Mouse (Mus musculus): ENCODE results near the gene Slpi. TPM values are rescaled to one million over a fixed set of nuclear protein-coding genes. Genes with fewer than 3 reads are reported as not detected.

The Slpi gene
- polyA plus RNA-seq, 1 experiment from 2014 or later, result 0.66 TPM

DNA sequence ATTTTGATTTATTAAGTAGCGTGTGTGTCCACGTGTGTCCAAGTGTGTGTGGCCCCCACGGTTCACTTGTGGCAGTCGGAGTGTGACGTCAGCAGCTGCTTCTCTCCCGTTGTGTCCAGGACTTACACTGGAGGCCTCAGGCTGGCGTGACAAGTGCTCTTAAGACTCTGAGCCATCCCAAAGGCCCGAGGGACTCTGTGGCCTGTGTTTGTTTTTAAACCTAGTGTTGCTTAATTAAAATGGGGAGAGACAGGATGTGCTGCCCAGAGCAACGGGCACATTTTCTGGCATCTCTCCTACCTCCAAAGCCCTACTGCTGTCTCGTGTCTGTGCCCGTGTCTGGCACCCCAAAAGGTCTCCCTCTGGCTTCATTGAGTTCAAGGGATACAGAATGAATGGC, 34.6 kb upstream of the Slpi start:
- 80% methylated on average over 11 of the region's 11 CpGs for WGBS
- no peak overlapping the region for H3K4me3 ChIP-seq (ENCODE audit: low read length)
- ATAC-seq, result no peak

DNA sequence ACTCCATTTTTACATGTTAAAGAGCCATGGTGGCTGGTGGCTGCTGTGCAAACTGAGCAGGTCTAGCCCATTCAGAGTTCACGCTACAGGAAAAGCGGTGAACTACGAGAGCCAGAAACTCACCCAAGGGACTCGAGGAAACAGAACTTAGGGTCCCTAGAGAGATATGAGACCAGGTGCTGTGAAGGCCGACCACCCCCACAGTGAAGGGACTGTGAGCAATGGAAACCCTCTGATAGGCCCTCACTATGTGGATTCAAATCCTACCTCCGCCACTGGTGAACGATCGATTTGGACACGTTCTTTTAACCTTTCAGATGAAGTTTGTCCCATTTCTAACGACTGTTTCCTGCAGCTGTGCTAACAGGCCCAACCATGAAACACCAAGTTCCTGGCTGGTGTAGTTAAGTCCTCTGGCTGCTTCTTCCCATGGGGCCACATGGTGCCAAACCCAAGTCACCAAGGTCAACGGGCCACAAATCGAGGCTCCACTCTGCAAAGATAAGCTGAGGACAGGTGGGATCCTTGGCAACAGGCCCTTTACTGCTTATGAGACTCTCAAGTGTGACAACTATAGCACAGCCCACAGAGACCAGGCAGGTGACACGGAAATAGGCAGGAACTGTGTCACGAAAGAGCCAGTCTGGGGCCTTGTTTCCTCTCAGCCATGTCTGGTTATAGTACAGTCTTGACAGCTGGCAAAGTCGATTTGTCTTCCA, 33.9 kb upstream of the Slpi start:
- no peaks in the 10 kb centered on the region for H3K4me1 ChIP-seq (ENCODE audit: control insufficient read depth, insufficient read depth, low read depth, low read length)
- WGBS, result 93% methylated on average over 15 of the region's 15 CpGs
- no peaks in the 10 kb centered on the region for H3K9me3 ChIP-seq (ENCODE audit: control insufficient read depth, low read length)
- H3K4me2 ChIP-seq (ENCODE audit: low read length), result no peak overlapping the region
- no peak overlapping the region for H3K27ac ChIP-seq (ENCODE audit: low read depth, low read length)
- no peak overlapping the region for H3K9ac ChIP-seq (ENCODE audit: low read depth, low read length)
- no peaks in the 10 kb centered on the region for H3K27me3 ChIP-seq (replicated peaks; ENCODE audit: control insufficient read depth, insufficient read depth, low read length)
- H3K4me3 ChIP-seq (ENCODE audit: low read length), result no peak overlapping the region
- H3K36me3 ChIP-seq (ENCODE audit: control insufficient read depth, insufficient read depth, low read length), result no peaks in the 10 kb centered on the region
- no peak for ATAC-seq

More for the DNA sequence above, 34.6 kb upstream of the Slpi start:
- no peaks in the 10 kb centered on the region for H3K36me3 ChIP-seq (ENCODE audit: control insufficient read depth, insufficient read depth, low read length)
- H3K27ac ChIP-seq (ENCODE audit: low read depth, low read length), result no peak overlapping the region
- no peaks in the 10 kb centered on the region for H3K27me3 ChIP-seq (replicated peaks; ENCODE audit: control insufficient read depth, insufficient read depth, low read length)
- H3K9me3 ChIP-seq (ENCODE audit: control insufficient read depth, low read length), result no peaks in the 10 kb centered on the region
- H3K9ac ChIP-seq (ENCODE audit: low read depth, low read length), result no peak overlapping the region
- no peak overlapping the region for H3K4me2 ChIP-seq (ENCODE audit: low read length)
- H3K4me1 ChIP-seq (ENCODE audit: control insufficient read depth, insufficient read depth, low read depth, low read length), result no peaks in the 10 kb centered on the region

DNA sequence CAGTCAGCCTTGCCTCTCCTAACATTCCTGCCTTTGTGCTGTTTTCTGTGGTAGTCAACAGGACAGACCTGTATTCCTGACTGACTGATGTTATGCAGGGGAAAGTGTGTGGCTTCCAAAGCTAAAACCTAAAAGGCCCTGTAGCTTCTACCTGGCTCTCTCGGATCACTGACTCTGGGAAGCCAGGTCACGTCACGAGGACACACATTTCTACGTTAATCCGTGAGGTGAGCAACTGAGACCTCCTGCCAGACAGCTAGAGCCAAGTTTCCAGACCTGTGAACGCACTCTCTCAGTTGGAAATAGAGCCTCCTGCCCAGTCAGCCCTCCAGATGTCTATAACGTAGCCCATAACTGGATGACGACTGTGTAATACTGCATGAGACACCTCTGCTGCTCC, 33.1 kb upstream of the Slpi start:
- Histone ChIP-seq H3K27me3 (replicated peaks; ENCODE audit: control insufficient read depth, insufficient read depth, low read length) (no peaks in the 10 kb centered on the region), H3K4me3 (ENCODE audit: low read length) (no peak overlapping the region), H3K4me2 (ENCODE audit: low read length) (no peak overlapping the region), H3K9me3 (ENCODE audit: control insufficient read depth, low read length) (no peaks in the 10 kb centered on the region), H3K9ac (ENCODE audit: low read depth, low read length) (no peak overlapping the region), H3K36me3 (ENCODE audit: control insufficient read depth, insufficient read depth, low read length) (no peaks in the 10 kb centered on the region), H3K4me1 (ENCODE audit: control insufficient read depth, insufficient read depth, low read depth, low read length) (no peaks in the 10 kb centered on the region), H3K27ac (ENCODE audit: low read depth, low read length) (no peak overlapping the region)
- ATAC-seq, result no peak
- 85% methylated on average over 8 of the region's 8 CpGs for WGBS

DNA sequence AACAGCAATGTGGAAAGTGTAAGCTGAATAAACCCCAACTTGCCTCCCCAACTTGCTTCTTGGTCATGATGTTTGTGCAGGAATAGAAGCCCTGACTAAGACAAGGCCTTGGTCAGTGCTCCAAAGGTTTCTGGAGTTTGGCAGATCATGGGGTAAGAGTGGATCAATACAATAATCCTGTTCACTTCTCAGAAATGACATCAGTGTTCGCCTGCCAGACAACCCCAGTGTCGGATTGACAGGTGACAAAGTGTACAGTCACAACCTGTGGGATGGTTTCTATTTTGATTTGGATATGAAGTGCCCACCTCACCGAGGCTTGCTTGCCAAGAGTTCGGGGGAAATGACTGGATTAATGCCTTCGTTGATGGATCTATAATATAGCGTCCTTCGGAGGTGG, 32.4 kb upstream of the Slpi start:
- H3K27ac ChIP-seq (ENCODE audit: low read depth, low read length), result no peak overlapping the region
- no peaks in the 10 kb centered on the region for H3K4me1 ChIP-seq (ENCODE audit: control insufficient read depth, insufficient read depth, low read depth, low read length)
- H3K36me3 ChIP-seq (ENCODE audit: control insufficient read depth, insufficient read depth, low read length), result no peaks in the 10 kb centered on the region
- no peaks in the 10 kb centered on the region for H3K9me3 ChIP-seq (ENCODE audit: control insufficient read depth, low read length)
- H3K4me2 ChIP-seq (ENCODE audit: low read length), result no peak overlapping the region
- no peaks in the 10 kb centered on the region for H3K27me3 ChIP-seq (replicated peaks; ENCODE audit: control insufficient read depth, insufficient read depth, low read length)
- no peak overlapping the region for H3K9ac ChIP-seq (ENCODE audit: low read depth, low read length)
- WGBS, result 92% methylated on average over 7 of the region's 7 CpGs
- H3K4me3 ChIP-seq (ENCODE audit: low read length), result no peak overlapping the region
- ATAC-seq, result no peak

DNA sequence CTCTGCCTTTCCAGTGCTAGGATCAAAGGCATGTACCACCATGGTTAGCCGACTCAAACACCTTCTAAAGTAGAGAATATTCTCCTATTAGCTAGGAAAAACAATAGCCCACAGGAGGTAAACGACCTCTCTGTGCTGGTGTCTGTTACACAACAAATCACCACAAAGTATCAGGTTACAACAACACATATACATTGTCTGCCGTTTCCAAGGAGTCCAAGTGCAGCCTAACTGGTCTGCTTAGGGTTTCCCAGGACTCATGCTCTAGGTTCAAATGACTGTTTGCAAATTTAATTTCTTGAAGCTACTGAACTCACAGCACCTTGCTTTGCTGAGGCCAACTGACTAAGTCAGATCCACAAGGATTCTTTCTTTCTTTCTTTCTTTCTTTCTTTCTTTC, 30.6 kb upstream of the Slpi start:
- Histone ChIP-seq H3K4me2 (ENCODE audit: low read length) (no peak overlapping the region), H3K27me3 (replicated peaks; ENCODE audit: control insufficient read depth, insufficient read depth, low read length) (no peaks in the 10 kb centered on the region), H3K36me3 (ENCODE audit: control insufficient read depth, insufficient read depth, low read length) (no peaks in the 10 kb centered on the region), H3K9me3 (ENCODE audit: control insufficient read depth, low read length) (no peaks in the 10 kb centered on the region), H3K9ac (ENCODE audit: low read depth, low read length) (no peak overlapping the region), H3K4me1 (ENCODE audit: control insufficient read depth, insufficient read depth, low read depth, low read length) (no peaks in the 10 kb centered on the region), H3K4me3 (ENCODE audit: low read length) (no peak overlapping the region), H3K27ac (ENCODE audit: low read depth, low read length) (no peak overlapping the region)
- 5% methylated on average over 3 of the region's 3 CpGs for WGBS
- no peak for ATAC-seq

DNA sequence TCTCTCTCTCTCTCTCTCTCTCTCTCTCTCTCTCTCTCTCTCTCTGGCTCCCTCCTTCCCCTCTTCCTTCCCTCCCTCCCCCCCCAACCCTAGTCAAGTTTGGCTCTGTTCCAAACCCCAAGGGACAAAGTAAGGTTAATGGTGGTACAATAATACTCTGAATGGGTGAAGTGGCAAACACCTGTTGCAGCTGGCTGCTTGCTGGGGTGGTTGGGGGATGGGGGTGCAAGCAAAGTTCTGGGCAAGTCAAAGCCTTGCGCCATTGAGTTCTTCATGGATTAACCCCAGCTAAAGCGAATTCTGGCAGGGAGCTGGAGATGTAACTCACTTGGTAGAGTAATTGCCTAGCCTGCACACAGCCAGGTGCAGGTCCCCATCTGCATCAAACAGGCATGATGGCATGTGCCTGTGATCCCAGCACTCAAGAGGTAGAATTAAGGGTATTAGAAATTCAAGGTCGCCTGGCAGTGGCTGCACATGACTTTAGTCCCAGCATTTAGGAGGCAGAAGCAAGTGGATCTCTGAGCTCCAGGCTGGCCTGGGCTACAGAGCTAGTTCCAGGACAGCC, 29.5 kb upstream of the Slpi start:
- Histone ChIP-seq H3K36me3 (ENCODE audit: control insufficient read depth, insufficient read depth, low read length) (no peaks in the 10 kb centered on the region), H3K4me2 (ENCODE audit: low read length) (no peak overlapping the region), H3K27me3 (replicated peaks; ENCODE audit: control insufficient read depth, insufficient read depth, low read length) (0 out of 2 replicates have a peak, but pooled peaks cover 2% of the 10 kb centered on the region), H3K4me3 (ENCODE audit: low read length) (no peak overlapping the region), H3K9ac (ENCODE audit: low read depth, low read length) (no peak overlapping the region), H3K9me3 (ENCODE audit: control insufficient read depth, low read length) (no peaks in the 10 kb centered on the region), H3K27ac (ENCODE audit: low read depth, low read length) (no peak overlapping the region), H3K4me1 (ENCODE audit: control insufficient read depth, insufficient read depth, low read depth, low read length) (no peaks in the 10 kb centered on the region)
- 35% methylated on average over 3 of the region's 3 CpGs for WGBS
- ATAC-seq, result no peak

DNA sequence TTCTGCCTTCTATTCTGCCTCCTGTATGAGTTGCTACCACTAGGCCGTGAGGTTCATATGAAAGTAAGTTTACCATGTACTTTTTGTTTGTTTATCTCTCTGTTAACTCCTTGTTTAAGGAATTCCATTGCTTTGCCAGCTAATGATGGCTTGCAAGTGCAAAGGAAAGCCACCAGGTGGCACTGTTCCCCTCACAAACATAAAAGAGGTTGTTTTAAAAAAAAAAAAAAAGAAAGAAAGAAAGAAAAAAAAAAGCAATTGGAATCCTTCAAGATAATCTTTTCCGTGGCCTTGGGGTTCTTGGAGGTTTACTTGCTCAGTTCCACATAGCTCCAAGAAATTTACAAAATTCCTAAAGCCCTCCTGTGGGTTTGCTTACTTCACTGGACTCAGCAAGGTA, 28.3 kb upstream of the Slpi start:
- no peak overlapping the region for H3K4me3 ChIP-seq (ENCODE audit: low read length)
- H3K4me2 ChIP-seq (ENCODE audit: low read length), result no peak overlapping the region
- H3K9ac ChIP-seq (ENCODE audit: low read depth, low read length), result no peak overlapping the region
- no peaks in the 10 kb centered on the region for H3K4me1 ChIP-seq (ENCODE audit: control insufficient read depth, insufficient read depth, low read depth, low read length)
- H3K36me3 ChIP-seq (ENCODE audit: control insufficient read depth, insufficient read depth, low read length), result no peaks in the 10 kb centered on the region
- H3K27ac ChIP-seq (ENCODE audit: low read depth, low read length), result no peak overlapping the region
- no peaks in the 10 kb centered on the region for H3K9me3 ChIP-seq (ENCODE audit: control insufficient read depth, low read length)
- WGBS, result 3% methylated on average over 2 of the region's 2 CpGs
- 0 out of 2 replicates have a peak, but pooled peaks cover 2% of the 10 kb centered on the region for H3K27me3 ChIP-seq (replicated peaks; ENCODE audit: control insufficient read depth, insufficient read depth, low read length)
- ATAC-seq, result no peak

DNA sequence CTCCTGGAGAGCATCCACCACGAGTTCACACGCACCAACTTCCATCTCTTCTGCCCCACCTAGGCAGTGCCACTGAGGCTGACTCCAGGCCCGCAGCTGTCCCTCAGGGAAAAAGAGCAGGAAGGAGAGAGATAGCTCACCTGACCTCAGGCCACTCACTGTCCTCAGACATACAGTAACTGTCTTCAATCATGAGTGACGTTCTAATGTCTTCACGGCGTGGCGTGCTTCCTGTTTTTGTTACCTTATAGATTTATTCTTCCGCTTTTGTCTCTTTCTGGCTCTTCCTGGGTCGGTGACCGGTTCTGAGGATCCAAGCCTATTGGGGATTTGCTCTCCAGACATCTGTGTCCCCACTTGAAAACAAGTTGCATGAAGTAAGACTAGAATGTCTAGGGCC, 25.7 kb upstream of the Slpi start:
- WGBS, result 71% methylated on average over 10 of the region's 10 CpGs
- H3K36me3 ChIP-seq (ENCODE audit: control insufficient read depth, insufficient read depth, low read length), result no peaks in the 10 kb centered on the region
- peak overlapping the region; percentile 26 for H3K4me3 ChIP-seq (ENCODE audit: low read length)
- no peak for ATAC-seq
- H3K9ac ChIP-seq (ENCODE audit: low read depth, low read length), result peak overlapping the region; percentile 39; the same call in 1 of the 2 replicates
- H3K9me3 ChIP-seq (ENCODE audit: control insufficient read depth, low read length), result no peaks in the 10 kb centered on the region
- peak overlapping the region; percentile 45 for H3K4me2 ChIP-seq (ENCODE audit: low read length)
- no peaks in the 10 kb centered on the region for H3K4me1 ChIP-seq (ENCODE audit: control insufficient read depth, insufficient read depth, low read depth, low read length)
- H3K27ac ChIP-seq (ENCODE audit: low read depth, low read length), result no peak overlapping the region
- peaks cover 12% of the 10 kb centered on the region for H3K27me3 ChIP-seq (replicated peaks; ENCODE audit: control insufficient read depth, insufficient read depth, low read length)

DNA sequence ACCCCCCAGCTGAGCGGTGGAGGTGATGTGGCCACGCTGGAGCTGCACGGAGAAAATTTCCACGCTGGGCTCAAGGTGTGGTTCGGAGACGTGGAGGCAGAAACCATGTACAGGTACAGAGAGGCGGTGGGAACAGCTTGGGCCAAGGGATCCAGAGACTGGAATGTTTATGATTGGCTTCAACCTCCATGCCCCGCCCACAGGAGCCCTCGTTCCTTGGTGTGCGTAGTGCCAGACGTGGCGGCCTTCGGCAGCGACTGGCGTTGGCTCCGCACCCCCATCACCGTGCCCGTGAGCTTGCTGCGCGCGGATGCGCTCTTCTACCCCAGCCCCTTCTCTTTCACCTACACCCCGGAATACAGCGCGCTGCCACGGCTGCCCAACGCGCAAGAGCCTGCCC, 25.3 kb upstream of the Slpi start:
- Histone ChIP-seq H3K9me3 (ENCODE audit: control insufficient read depth, low read length) (no peaks in the 10 kb centered on the region), H3K36me3 (ENCODE audit: control insufficient read depth, insufficient read depth, low read length) (no peaks in the 10 kb centered on the region), H3K27me3 (replicated peaks; ENCODE audit: control insufficient read depth, insufficient read depth, low read length) (peaks cover 12% of the 10 kb centered on the region), H3K9ac (ENCODE audit: low read depth, low read length) (peak overlapping the region; percentile 39; the same call in 1 of the 2 replicates), H3K4me1 (ENCODE audit: control insufficient read depth, insufficient read depth, low read depth, low read length) (no peaks in the 10 kb centered on the region), H3K27ac (ENCODE audit: low read depth, low read length) (no peak overlapping the region), H3K4me2 (ENCODE audit: low read length) (peak overlapping the region; percentile 45), H3K4me3 (ENCODE audit: low read length) (peak overlapping the region; percentile 26)
- 33% methylated on average over 28 of the region's 28 CpGs for WGBS
- ATAC-seq, result peak; percentile 34; the same call in 1 of the 2 replicates

Data from hindbrain, embryonic 16.5 days (tissue).